Mouse (Mus musculus) bone marrow, adult 2 months (tissue): ENCODE results near the gene Jade2.

Experiments
- CTCF ChIP-seq: fragments of 200-500 bp; IDR thresholded peaks from 2 replicates; pipeline ENCODE4 v1.5.1; 2011; ENCODE audit warnings: low read length, control low read depth; ENCODE audit not compliant: control insufficient read depth, insufficient read depth
- POLR2A ChIP-seq: fragments of 200-500 bp; IDR thresholded peaks from 2 replicates; pipeline ENCODE4 v1.6.1; 2011; ENCODE audit warnings: low read depth, mild to moderate bottlenecking, control low read depth, low read length, borderline replicate concordance; ENCODE audit not compliant: control insufficient read depth

DNA sequence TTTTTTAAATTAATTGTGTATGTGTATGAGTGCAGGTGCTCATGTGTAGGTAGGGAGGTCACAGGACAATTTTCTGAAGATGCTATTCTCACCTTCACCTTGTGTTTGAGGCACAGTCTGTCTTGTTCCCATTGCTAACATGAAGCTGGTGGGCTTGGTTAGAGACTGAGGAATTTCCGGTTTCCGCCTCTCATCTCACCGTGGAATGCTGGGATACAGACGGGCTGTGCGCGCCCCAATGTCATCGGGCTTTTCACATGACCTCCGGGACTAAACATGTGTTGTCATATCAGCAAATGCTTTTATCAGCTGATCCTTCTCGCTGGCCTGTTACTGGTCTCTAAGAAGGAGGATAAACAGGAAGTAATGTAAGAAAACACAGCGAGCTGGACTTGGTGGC, 42.2 kb upstream of the Jade2 start:
- TF ChIP-seq CTCF (no peak), POLR2A (no peak)
